ENCODE assay signal across 21 mouse cellular contexts in the genomic region with DNA sequence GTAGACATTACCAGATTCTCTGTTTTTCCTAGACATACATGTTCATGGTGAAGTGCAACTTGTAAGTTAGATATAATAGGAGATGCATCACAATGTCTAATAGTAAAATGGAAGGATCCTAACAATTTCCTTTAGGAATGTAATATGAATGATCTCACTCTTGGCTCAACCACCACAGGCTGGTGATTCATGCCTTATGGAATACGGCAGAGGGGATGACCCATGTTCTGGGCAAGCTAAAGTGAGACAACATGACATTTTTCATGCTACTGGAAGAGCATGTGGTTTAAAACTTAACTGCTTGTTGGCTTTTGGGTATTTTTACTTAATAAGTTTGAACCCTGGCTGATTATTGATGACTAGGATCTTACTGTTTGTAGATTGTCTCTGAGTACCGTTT. TPM values are rescaled to one million over a fixed set of nuclear protein-coding genes. Genes with fewer than 3 reads are reported as not detected.
A peak's percentile ranks its signal among the peaks of the same experiment; 100 is the strongest.
DNase-seq lines count a peak whose midpoint lies in the region; ATAC-seq and TF ChIP-seq lines count a peak whose summit lies in the region.
"Had no signal": no experiment of that assay in that cellular context is flagged by ENCODE, and none has a peak within 500 bp of the region (broad histone marks: within the 10 kb centered on the region; RNA-seq: fewer than 3 reads in every experiment).

No protein-coding gene starts in this region.

- WGBS in forebrain, postnatal 0 days, result 83% methylated on average over 2 of the region's 2 CpGs

- no peak overlapping the region for H3K4me2 ChIP-seq in forebrain, postnatal 0 days (ENCODE audit: low read depth)
- H3K4me2 ChIP-seq: embryonic facial prominence, embryonic 15.5 days; hindbrain, embryonic 14.5 days; kidney, embryonic 15.5 days; limb, embryonic 15.5 days; liver, embryonic 15.5 days; midbrain, embryonic 11.5 days had no signal

- H3K4me1 ChIP-seq in forebrain, postnatal 0 days (ENCODE audit: insufficient read depth), result no peaks in the 10 kb centered on the region
- H3K4me1 ChIP-seq: embryonic facial prominence, embryonic 15.5 days; kidney, embryonic 15.5 days; limb, embryonic 15.5 days; liver, embryonic 15.5 days had no signal

- no peak overlapping the region for H3K9ac ChIP-seq in forebrain, postnatal 0 days
- H3K9ac ChIP-seq: embryonic facial prominence, embryonic 15.5 days; hindbrain, embryonic 14.5 days; kidney, embryonic 15.5 days; limb, embryonic 15.5 days; liver, embryonic 15.5 days had no signal

- no peak for TF ChIP-seq CTCF in C2C12 (IDR thresholded peaks at IDR 0.05; ENCODE audit: control insufficient read depth, insufficient read depth, insufficient read length)
- TF ChIP-seq CTCF in forebrain, postnatal 0 days (IDR thresholded peaks at IDR 0.05; ENCODE audit: low read depth), result no peak

- H3K36me3 ChIP-seq in C2C12 (ENCODE audit: control insufficient read depth, insufficient read depth), result no peaks in the 10 kb centered on the region
- no peaks in the 10 kb centered on the region for H3K36me3 ChIP-seq in forebrain, postnatal 0 days (ENCODE audit: insufficient read depth)
- H3K36me3 ChIP-seq: embryonic facial prominence, embryonic 15.5 days; kidney, embryonic 15.5 days; limb, embryonic 15.5 days; liver, embryonic 15.5 days had no signal

- no peak overlapping the region for H3ac ChIP-seq in C2C12 (ENCODE audit: control insufficient read depth, insufficient read length, low read depth)

- peak; percentile 34 for DNase-seq in adrenal gland, postnatal 14 days
- DNase-seq in adrenal gland, postnatal 25 days, result no peak
- peak; percentile 27 for DNase-seq in kidney, adult 9 months
- no peak for DNase-seq in kidney, postnatal 36 days
- DNase-seq in fibroblast of lung, adult 2 months (ENCODE audit: low read depth), result peak; percentile 46
- DNase-seq in cerebellum, postnatal 14 days, result no peak
- no peak for DNase-seq in forebrain, postnatal 0 days
- DNase-seq: cerebellum, adult 18-20 months; cerebellum, postnatal 36 days; gastrocnemius, postnatal 10 days; right cerebral cortex, postnatal 4 days had no signal

- no peak for ATAC-seq in forebrain, postnatal 0 days
- ATAC-seq: activated CD4-positive, CD25-positive, alpha-beta regulatory T cell, adult 4 months had no signal

- no peaks in the 10 kb centered on the region for H3K79me2 ChIP-seq in C2C12 (ENCODE audit: control insufficient read depth, insufficient read depth)

- no peaks in the 10 kb centered on the region for H3K9me3 ChIP-seq in forebrain, postnatal 0 days (ENCODE audit: low read length)
- H3K9me3 ChIP-seq: embryonic facial prominence, embryonic 15.5 days; kidney, embryonic 15.5 days; limb, embryonic 15.5 days; liver, embryonic 15.5 days had no signal

- no peak overlapping the region for H3K4me3 ChIP-seq in C2C12 (ENCODE audit: insufficient read depth, poor library complexity, severe bottlenecking)
- no peak overlapping the region for H3K4me3 ChIP-seq in forebrain, postnatal 0 days (ENCODE audit: low read depth, low read length)
- H3K4me3 ChIP-seq: embryonic facial prominence, embryonic 15.5 days; kidney, embryonic 15.5 days; limb, embryonic 15.5 days; liver, embryonic 15.5 days had no signal

- H3K27me3 ChIP-seq in C2C12 (ENCODE audit: control insufficient read depth, insufficient read depth, insufficient read length), result no peaks in the 10 kb centered on the region
- no peaks in the 10 kb centered on the region for H3K27me3 ChIP-seq in forebrain, postnatal 0 days (ENCODE audit: insufficient read depth, low read length)
- H3K27me3 ChIP-seq: embryonic facial prominence, embryonic 15.5 days; kidney, embryonic 15.5 days; limb, embryonic 15.5 days; liver, embryonic 15.5 days had no signal

- H3K79me3 ChIP-seq in C2C12 (ENCODE audit: low read depth), result no peaks in the 10 kb centered on the region

- H3K27ac ChIP-seq in forebrain, postnatal 0 days (ENCODE audit: low read depth, low read length), result no peak overlapping the region
- H3K27ac ChIP-seq: embryonic facial prominence, embryonic 15.5 days; hindbrain, embryonic 14.5 days; kidney, embryonic 15.5 days; limb, embryonic 15.5 days; liver, embryonic 15.5 days; macrophage; stomach, postnatal 0 days had no signal

TF ChIP-seq in C2C12, 6 proteins besides CTCF, POLR2A, EP300 and RAD21:
- TF ChIP-seq FOSL1 (IDR thresholded peaks at IDR 0.05; ENCODE audit: insufficient read depth, low read length, poor library complexity, severe bottlenecking) (peak; percentile 50), CEBPB (IDR thresholded peaks at IDR 0.05; ENCODE audit: low read depth) (no peak)

RNA-seq across cellular contexts. Expression of gene Plxdc2, which starts 50.4 kb away (rescaled TPM):
- 15.9 and 22.1 TPM in 2 replicates for total RNA-seq in adrenal gland, postnatal 14 days (2021)
- 15.0 and 17.4 TPM in 2 replicates for total RNA-seq in adrenal gland, postnatal 25 days (2021)
- polyA plus RNA-seq in C2C12 (2012; fragmentation: generic; extraction: Trizol), result 0.29 TPM
- 18.9 and 20.8 TPM in 2 replicates for total RNA-seq in forebrain, postnatal 0 days (2014; rRNA removed)
- polyA plus RNA-seq in forebrain, postnatal 0 days (2015; fragmentation: Nextera tagmentation; extraction: Ambion mirVana), result 13.2 and 23.6 TPM in 2 replicates

Comparison
In these comparisons a context has a peak if more than half of its experiments do, and no peak if none do; other contexts are left out.
1. DNase-seq: peak in adrenal gland, postnatal 14 days (single experiment), kidney, adult 9 months (single experiment) and fibroblast of lung, adult 2 months (single experiment); none in adrenal gland, postnatal 25 days (single experiment), kidney, postnatal 36 days (0 of 2), cerebellum, postnatal 14 days (0 of 2) and forebrain, postnatal 0 days (single experiment).